Comparison of ENCODE assay signal across 23 mouse cellular contexts in the genomic region with DNA sequence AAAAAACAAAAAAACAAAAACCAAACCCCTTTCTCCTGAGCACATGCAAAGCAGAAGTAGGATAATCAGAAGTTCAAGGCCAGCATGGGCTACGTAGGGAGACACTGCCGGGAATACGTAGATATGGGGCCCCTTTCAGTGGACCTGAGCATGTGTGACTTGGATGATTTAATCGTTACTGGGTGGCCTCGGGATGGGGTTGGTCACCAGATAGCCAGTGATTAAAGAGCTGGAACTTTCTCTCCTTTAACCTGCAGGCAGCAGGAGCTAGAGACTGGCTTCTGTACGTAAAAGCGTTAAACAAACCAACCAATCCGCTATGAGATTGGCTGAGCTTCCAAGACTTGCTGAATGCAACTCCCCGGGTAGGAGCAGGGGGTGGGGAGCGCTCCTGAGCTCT. TPM values are rescaled to one million over a fixed set of nuclear protein-coding genes. Genes with fewer than 3 reads are reported as not detected.
DNase-seq lines count a peak whose midpoint lies in the region; ATAC-seq and TF ChIP-seq lines count a peak whose summit lies in the region.
"Had no signal": no experiment of that assay in that cellular context is flagged by ENCODE, and none has a peak within 500 bp of the region (broad histone marks: within the 10 kb centered on the region; RNA-seq: fewer than 3 reads in every experiment).

No protein-coding gene starts in this region.

- ATAC-seq in kidney, embryonic 14.5 days (ENCODE audit: low FRiP score, low TSS enrichment), result 0 out of 2 replicates have a peak, but pooled peaks have one; percentile 25
- ATAC-seq: CD4-positive, CD25-positive, alpha-beta regulatory T cell, adult 4 months; forebrain, embryonic 15.5 days; intestine, postnatal 0 days had no signal

- H3K4me1 ChIP-seq in kidney, embryonic 14.5 days (ENCODE audit: control insufficient read depth, insufficient read depth, low read length), result no peaks in the 10 kb centered on the region
- H3K4me1 ChIP-seq in ES-Bruce4 (ENCODE audit: control insufficient read depth, insufficient read depth, low read length), result peaks cover 5% of the 10 kb centered on the region
- H3K4me1 ChIP-seq: forebrain, embryonic 12.5 days; forebrain, embryonic 15.5 days; heart, embryonic 15.5 days; hindbrain, embryonic 15.5 days had no signal

- WGBS in kidney, embryonic 14.5 days, result 28% methylated on average over 10 of the region's 10 CpGs

- no peak for TF ChIP-seq EP300 in ES-Bruce4 (IDR thresholded peaks at IDR 0.05; ENCODE audit: insufficient read depth, low read depth, low read length)

- H3K27me3 ChIP-seq in kidney, embryonic 14.5 days (ENCODE audit: control insufficient read depth, insufficient read depth, low read length), result no peaks in the 10 kb centered on the region
- H3K27me3 ChIP-seq in ES-Bruce4 (ENCODE audit: control insufficient read depth, insufficient read depth, low read length, poor library complexity, severe bottlenecking), result no peaks in the 10 kb centered on the region
- H3K27me3 ChIP-seq: embryonic facial prominence, embryonic 13.5 days; forebrain, embryonic 12.5 days; forebrain, embryonic 15.5 days; heart, embryonic 12.5 days; heart, embryonic 15.5 days; hindbrain, embryonic 15.5 days had no signal

- DNase-seq in adrenal gland, postnatal 14 days, result peak; percentile 38
- no peak for DNase-seq in adrenal gland, postnatal 25 days
- DNase-seq in kidney, postnatal 25 days, result no peak
- DNase-seq in ZHBTc4 (ENCODE audit: low read depth, low spot score), result peak; percentile 45
- DNase-seq: adrenal gland, postnatal 10 days; cerebellum, adult 18-20 months; cerebellum, adult 9-10 months; cerebellum, postnatal 14 days; gastrocnemius, postnatal 25 days; heart, adult 18-20 months; heart, postnatal 10 days; heart, postnatal 36 days had no signal

- TF ChIP-seq POLR2A in ES-Bruce4 (IDR thresholded peaks at IDR 0.05; ENCODE audit: insufficient read depth, low read length), result no peak

- H3K4me3 ChIP-seq in kidney, embryonic 14.5 days (ENCODE audit: low read length), result no peak overlapping the region
- no peak overlapping the region for H3K4me3 ChIP-seq in ES-Bruce4 (ENCODE audit: low read depth, low read length)
- H3K4me3 ChIP-seq: embryonic facial prominence, embryonic 13.5 days; erythroblast, embryonic 14.5 days; forebrain, embryonic 12.5 days; forebrain, embryonic 15.5 days; heart, embryonic 12.5 days; heart, embryonic 15.5 days; hindbrain, embryonic 15.5 days had no signal

- H3K9ac ChIP-seq in kidney, embryonic 14.5 days (ENCODE audit: low read depth, low read length), result no peak overlapping the region
- H3K9ac ChIP-seq in ES-Bruce4 (ENCODE audit: low read depth, poor library complexity, severe bottlenecking), result no peak overlapping the region
- H3K9ac ChIP-seq: embryonic facial prominence, embryonic 13.5 days; forebrain, embryonic 12.5 days; forebrain, embryonic 15.5 days; heart, embryonic 12.5 days; heart, embryonic 15.5 days; hindbrain, embryonic 15.5 days had no signal

- no peak overlapping the region for H3K4me2 ChIP-seq in kidney, embryonic 14.5 days (replicated peaks; ENCODE audit: low read depth, low read length)
- H3K4me2 ChIP-seq: embryonic facial prominence, embryonic 13.5 days; forebrain, embryonic 12.5 days; forebrain, embryonic 15.5 days; heart, embryonic 12.5 days; heart, embryonic 15.5 days; hindbrain, embryonic 15.5 days had no signal

- no peaks in the 10 kb centered on the region for H3K36me3 ChIP-seq in kidney, embryonic 14.5 days (ENCODE audit: control insufficient read depth, insufficient read depth, low read length)
- no peaks in the 10 kb centered on the region for H3K36me3 ChIP-seq in ES-Bruce4 (ENCODE audit: control insufficient read depth, insufficient read depth, low read length, poor library complexity, severe bottlenecking)
- H3K36me3 ChIP-seq: embryonic facial prominence, embryonic 13.5 days; forebrain, embryonic 12.5 days; forebrain, embryonic 15.5 days; heart, embryonic 12.5 days; heart, embryonic 15.5 days; hindbrain, embryonic 15.5 days had no signal

- no peak for TF ChIP-seq CTCF in ES-Bruce4 (IDR thresholded peaks at IDR 0.05; ENCODE audit: low read depth, low read length)

- no peaks in the 10 kb centered on the region for H3K9me3 ChIP-seq in kidney, embryonic 14.5 days (ENCODE audit: control insufficient read depth, low read length)
- H3K9me3 ChIP-seq in ES-Bruce4 (replicated peaks; ENCODE audit: control insufficient read depth, insufficient read depth, low read length, poor library complexity, severe bottlenecking), result no peaks in the 10 kb centered on the region
- H3K9me3 ChIP-seq: embryonic facial prominence, embryonic 13.5 days; forebrain, embryonic 12.5 days; forebrain, embryonic 15.5 days; heart, embryonic 12.5 days; heart, embryonic 15.5 days; hindbrain, embryonic 15.5 days had no signal

- no peak overlapping the region for H3K27ac ChIP-seq in kidney, embryonic 14.5 days (ENCODE audit: low read depth, low read length)
- H3K27ac ChIP-seq in ES-Bruce4 (ENCODE audit: insufficient read depth, low read length), result peak overlapping the region; percentile 80; the same call in 1 of the 2 replicates
- H3K27ac ChIP-seq: embryonic facial prominence, embryonic 13.5 days; forebrain, embryonic 12.5 days; forebrain, embryonic 15.5 days; heart, embryonic 15.5 days; hindbrain, embryonic 15.5 days had no signal

RNA-seq across cellular contexts. Expression of a gene that starts 17.5 kb away (rescaled TPM):
- total RNA-seq in adrenal gland, postnatal 14 days (2021), result 94.1 and 104 TPM in 2 replicates
- total RNA-seq in adrenal gland, postnatal 25 days (2021), result 108 and 116 TPM in 2 replicates
- 13.5 and 19.8 TPM in 2 replicates for polyA plus RNA-seq in kidney, embryonic 14.5 days (2014; fragmentation: Nextera tagmentation; extraction: Ambion mirVana)
- 19.0 and 22.2 TPM in 2 replicates for polyA plus RNA-seq in ES-Bruce4 (2011; ENCODE audit: insufficient read depth, insufficient read length, low read depth, missing spikeins)
- polyA plus RNA-seq: CD4-positive, CD25-positive, alpha-beta regulatory T cell, adult 4 months had no signal

Comparison
In these comparisons a context has a peak if more than half of its experiments do, and no peak if none do; other contexts are left out.
1. DNase-seq: peak in adrenal gland, postnatal 14 days (single experiment) and ZHBTc4 (single experiment); none in adrenal gland, postnatal 25 days (single experiment) and kidney, postnatal 25 days (0 of 2).